Mouse (Mus musculus) forebrain, embryonic 12.5 days (tissue): ENCODE measurements around the gene Mrm3. TPM values are rescaled to one million over a fixed set of nuclear protein-coding genes. Genes with fewer than 3 reads are reported as not detected.
"Not testable (repeated sequence)": the region's sequence is repeated elsewhere in the genome, so short reads cannot be mapped to it uniquely, and the experiment has no call there.

Experiments used
- ATAC-seq: fragments of 200-750 bp; cut with Nextera tagmentation; 2 replicates; pipeline ENCODE4 v1.8.0; 2017; ENCODE audit warnings: moderate TSS enrichment; ENCODE audit not compliant: low FRiP score
- H3K27ac ChIP-seq: fragments of 300-500 bp; sonication (generic); 2 replicates; pipeline ENCODE4 v1.5.1; 2016; ENCODE audit warnings: mild to moderate bottlenecking
- H3K27me3 ChIP-seq: fragments of 300-500 bp; sonication (generic); 2 replicates; pipeline ENCODE4 v1.6.1; 2016; ENCODE audit warnings: mild to moderate bottlenecking
- H3K36me3 ChIP-seq: fragments of 300-500 bp; sonication (generic); replicated peaks from 2 replicates; pipeline ENCODE4 v1.6.1; 2016; ENCODE audit warnings: mild to moderate bottlenecking
- H3K4me1 ChIP-seq: fragments of 300-500 bp; sonication (generic); 2 replicates; pipeline ENCODE4 v1.6.1; 2016
- H3K4me2 ChIP-seq: fragments of 300-500 bp; sonication (generic); 2 replicates; pipeline ENCODE4 v1.6.1; 2016; ENCODE audit warnings: mild to moderate bottlenecking, moderate library complexity
- H3K4me3 ChIP-seq: fragments of 300-500 bp; sonication (generic); replicated peaks from 2 replicates; pipeline ENCODE4 v1.5.1; 2016; ENCODE audit warnings: mild to moderate bottlenecking
- H3K9ac ChIP-seq: fragments of 300-500 bp; sonication (generic); 2 replicates; pipeline ENCODE4 v1.6.1; 2016; ENCODE audit warnings: mild to moderate bottlenecking
- H3K9me3 ChIP-seq: fragments of 300-500 bp; sonication (generic); 2 replicates; pipeline ENCODE4 v1.6.1; 2016
- WGBS: fragments of 180-500 bp; shearing (Covaris S2); methylation state at CpG from one replicate; pipeline ENCODE4 v1.1.7; 2016; 5-methylcytosine and 5-hydroxymethylcytosine counted together
- polyA plus RNA-seq: library from polyadenylated mRNA; unstranded; fragments of >200 nt; fragmentation: Nextera tagmentation; extraction: Ambion mirVana; gene quantifications from 2 replicates; pipeline ENCODE4 v1.2.1, GENCODE M21; 2016

The Mrm3 gene
- 20.0 and 22.2 TPM in 2 replicates for polyA plus RNA-seq

DNA sequence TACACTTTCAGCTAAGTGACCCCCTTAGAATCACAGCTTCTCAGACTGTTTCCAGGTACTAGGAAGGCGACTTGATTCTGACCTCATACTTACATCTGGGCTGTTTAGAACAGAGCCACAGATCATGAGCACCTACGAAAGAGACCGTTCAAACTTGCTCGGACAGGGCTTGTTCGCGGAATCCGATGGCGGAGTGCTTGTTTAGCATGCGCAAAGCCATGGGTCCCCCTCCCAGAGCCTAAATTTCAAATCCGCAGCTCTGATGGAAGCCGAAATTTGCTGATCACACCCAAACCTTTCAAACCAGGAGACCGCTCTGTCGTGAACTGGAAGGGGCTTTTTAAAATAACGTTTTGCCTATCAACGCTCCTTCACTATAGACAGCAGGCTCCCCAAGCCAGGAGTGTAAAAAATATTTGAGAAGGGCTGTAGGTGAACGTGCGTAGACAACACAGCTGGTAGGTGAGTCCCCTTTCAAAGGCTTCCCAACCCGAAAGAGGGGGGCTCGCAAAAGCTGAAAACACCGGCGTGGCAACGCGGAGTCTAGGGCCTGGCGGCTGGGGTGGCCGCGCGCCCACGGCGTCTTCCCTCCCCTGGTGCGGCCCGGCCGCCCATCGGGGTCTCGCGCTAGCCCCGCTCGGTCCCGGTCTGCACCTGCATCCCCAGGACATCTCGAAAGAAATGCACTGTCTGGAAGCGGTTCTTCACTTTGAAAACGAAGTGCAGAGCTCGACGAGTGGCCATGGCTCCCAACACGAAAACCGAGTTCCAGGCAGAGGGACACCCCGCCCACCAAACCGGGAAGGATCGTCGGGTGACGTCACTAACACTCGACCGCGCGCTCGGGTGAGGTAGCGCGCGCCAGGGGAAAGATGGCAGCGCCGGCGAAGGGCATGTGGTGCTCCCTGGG lies at the start of gene Mrm3, which contains the start of gene Glod4:
Gene Mrm3, plus strand, starts transcription at position 815 of the 910 bp plus-strand sequence.
Gene Glod4, minus strand, starts transcription at position 825 of the 910 bp plus-strand sequence.
- Histone ChIP-seq H3K4me2 (peak within 1 kb of the TSS; percentile 88), H3K27me3 (no peaks in the 10 kb centered on the region), H3K4me3 (peak within 1 kb of the TSS; percentile 73), H3K27ac (peak within 1 kb of the TSS; percentile 72), H3K9me3 (no peaks in the 10 kb centered on the region), H3K4me1 (peaks cover 21% of the 10 kb centered on the region), H3K9ac (peak within 1 kb of the TSS; percentile 76), H3K36me3 (peaks cover 23% of the 10 kb centered on the region)
- under 1% methylated on average over 61 of the region's 61 CpGs for WGBS
- ATAC-seq = peak; percentile 90

- no peak overlapping the region for H3K4me2 ChIP-seq
- peaks cover 4% of the 10 kb centered on the region for H3K4me1 ChIP-seq
- peaks cover 9% of the 10 kb centered on the region; the same call in 1 of the 2 replicates for H3K27me3 ChIP-seq
- no peaks in the 10 kb centered on the region for H3K36me3 ChIP-seq
- no peak overlapping the region for H3K9ac ChIP-seq
- no peak overlapping the region for H3K27ac ChIP-seq
- no peak for ATAC-seq
- WGBS = 58% methylated on average over 8 of the region's 8 CpGs
- no peak overlapping the region for H3K4me3 ChIP-seq
- no peaks in the 10 kb centered on the region for H3K9me3 ChIP-seq
These were observed 47.1 kb upstream of the Mrm3 start for GRCm38 (mm10) chr11:76196275-76196976.

GRCm38 (mm10) chr11:76196977-76197469 lies 46.5 kb upstream of the Mrm3 start:
- Histone ChIP-seq H3K4me1 (peaks cover 7% of the 10 kb centered on the region), H3K27ac (no peak overlapping the region), H3K27me3 (peaks cover 9% of the 10 kb centered on the region; the same call in 1 of the 2 replicates), H3K4me2 (no peak overlapping the region), H3K4me3 (no peak overlapping the region), H3K36me3 (no peaks in the 10 kb centered on the region), H3K9me3 (no peaks in the 10 kb centered on the region), H3K9ac (no peak overlapping the region)
- no peak for ATAC-seq
- WGBS = 52% methylated on average over 8 of the region's 8 CpGs

GRCm38 (mm10) chr11:76201761-76202674 lies 41.5 kb upstream of the Mrm3 start:
- Histone ChIP-seq H3K4me1 (peaks cover 16% of the 10 kb centered on the region), H3K9ac (peak overlapping the region; percentile 96), H3K9me3 (no peaks in the 10 kb centered on the region), H3K4me2 (peak overlapping the region; percentile 80), H3K36me3 (peaks cover 20% of the 10 kb centered on the region), H3K27ac (peak overlapping the region; percentile 82), H3K27me3 (peaks cover 9% of the 10 kb centered on the region; the same call in 1 of the 2 replicates), H3K4me3 (peak overlapping the region; percentile 88)
- WGBS = under 1% methylated on average over 90 of the region's 90 CpGs
- ATAC-seq = peak; percentile 99

DNA sequence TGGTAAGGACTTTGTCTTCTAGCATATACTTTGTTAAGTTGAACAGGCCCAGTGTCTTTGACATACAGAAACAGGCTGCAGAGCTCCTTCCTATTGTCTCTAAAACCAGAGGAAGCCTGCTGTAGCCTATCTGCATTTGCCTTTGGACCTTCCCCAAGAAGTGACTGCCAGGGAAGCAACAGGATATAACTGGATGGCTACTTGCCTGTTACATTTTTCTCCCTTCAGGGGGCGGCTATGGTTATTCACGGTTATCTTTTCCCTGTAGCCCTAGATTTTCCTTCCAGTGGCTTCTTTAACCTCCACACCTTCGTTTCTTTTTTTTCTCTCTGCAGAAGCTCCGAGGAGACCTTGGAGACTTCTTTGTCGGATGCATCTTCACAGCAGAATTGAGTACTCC lies 36.7 kb upstream of the Mrm3 start:
- Histone ChIP-seq H3K27ac (no peak overlapping the region), H3K9me3 (no peaks in the 10 kb centered on the region), H3K4me1 (peaks cover 9% of the 10 kb centered on the region), H3K36me3 (peaks cover 66% of the 10 kb centered on the region), H3K4me2 (no peak overlapping the region), H3K27me3 (no peaks in the 10 kb centered on the region), H3K9ac (no peak overlapping the region), H3K4me3 (no peak overlapping the region)
- ATAC-seq = no peak
- WGBS = 87% methylated on average over 5 of the region's 5 CpGs

DNA sequence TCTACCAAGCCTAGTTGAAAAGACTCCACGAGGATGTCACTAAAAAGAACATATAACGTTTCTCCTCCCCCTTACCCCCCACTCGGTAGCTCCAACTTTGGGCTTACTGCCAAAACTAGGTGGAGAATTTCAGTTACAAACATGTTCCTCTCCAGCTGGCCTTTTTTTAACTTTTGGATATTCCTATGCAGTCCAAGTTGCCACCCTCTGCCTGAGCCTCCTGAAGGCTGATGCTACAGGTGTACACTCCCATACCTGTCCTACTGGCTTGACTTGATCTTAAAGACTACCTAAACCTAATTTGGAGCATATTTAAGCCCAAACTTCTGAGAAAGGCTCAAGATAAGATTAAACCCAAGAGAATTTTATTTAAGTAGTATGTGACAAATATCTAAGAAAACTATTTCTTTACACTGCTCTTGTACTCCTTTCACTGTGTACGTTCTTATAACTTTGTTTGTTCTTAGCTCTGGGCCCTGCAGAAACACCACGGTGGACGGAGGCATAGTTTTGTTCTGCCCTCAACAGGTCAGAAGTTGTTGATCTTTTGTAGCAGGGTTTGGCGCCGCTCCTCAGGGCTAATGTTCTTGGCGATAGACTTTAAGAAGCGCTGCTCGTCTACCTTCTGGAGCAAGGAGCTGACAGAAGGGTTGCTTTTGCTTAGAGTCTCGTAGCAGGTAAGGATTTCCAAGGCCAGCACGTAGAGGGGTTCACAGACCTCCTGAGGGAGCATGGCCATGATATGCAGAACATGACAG lies 33.1 kb upstream of the Mrm3 start:
- Histone ChIP-seq H3K4me2 (no peak overlapping the region), H3K27me3 (no peaks in the 10 kb centered on the region), H3K4me1 (no peaks in the 10 kb centered on the region), H3K4me3 (no peak overlapping the region), H3K27ac (no peak overlapping the region), H3K36me3 (peaks cover 81% of the 10 kb centered on the region), H3K9ac (no peak overlapping the region), H3K9me3 (no peaks in the 10 kb centered on the region)
- ATAC-seq = no peak
- 89% methylated on average over 13 of the region's 13 CpGs for WGBS

GRCm38 (mm10) chr11:76211595-76211994 lies 31.9 kb upstream of the Mrm3 start:
- ATAC-seq, H3K4me2 ChIP-seq, H3K4me3 ChIP-seq, H3K27ac ChIP-seq, H3K9ac ChIP-seq, H3K9me3 ChIP-seq, H3K27me3 ChIP-seq: not testable (repeated sequence)
- WGBS = 96% methylated on average over 5 of the region's 6 CpGs
- peaks cover 10% of the 10 kb centered on the region for H3K4me1 ChIP-seq
- H3K36me3 ChIP-seq = peaks cover 71% of the 10 kb centered on the region

DNA sequence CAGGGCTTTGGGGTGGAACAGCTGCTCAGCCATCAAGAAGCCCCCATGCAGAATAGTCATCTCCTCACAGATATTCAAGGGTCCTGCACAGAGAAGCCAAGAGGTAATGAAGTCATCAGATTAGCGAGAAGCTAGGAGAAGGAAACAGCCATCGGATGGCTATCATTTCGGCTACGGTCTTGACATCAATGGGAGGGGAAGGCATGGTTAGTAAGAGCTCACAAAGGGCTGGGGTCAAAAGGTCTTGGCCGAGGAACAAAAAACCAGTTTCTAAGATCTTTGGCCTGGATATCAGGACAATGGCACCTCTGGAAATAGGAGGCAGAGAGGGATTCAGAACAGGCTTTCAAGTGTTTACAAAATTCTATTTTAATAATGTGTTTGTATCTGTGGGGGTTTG lies 29.7 kb upstream of the Mrm3 start:
- Histone ChIP-seq H3K27me3 (no peaks in the 10 kb centered on the region), H3K27ac (no peak overlapping the region), H3K4me1 (peaks cover 15% of the 10 kb centered on the region), H3K4me3 (no peak overlapping the region), H3K36me3 (peaks cover 48% of the 10 kb centered on the region), H3K9ac (no peak overlapping the region), H3K4me2 (no peak overlapping the region), H3K9me3 (no peaks in the 10 kb centered on the region)
- 25% methylated on average over 5 of the region's 5 CpGs for WGBS
- no peak for ATAC-seq

DNA sequence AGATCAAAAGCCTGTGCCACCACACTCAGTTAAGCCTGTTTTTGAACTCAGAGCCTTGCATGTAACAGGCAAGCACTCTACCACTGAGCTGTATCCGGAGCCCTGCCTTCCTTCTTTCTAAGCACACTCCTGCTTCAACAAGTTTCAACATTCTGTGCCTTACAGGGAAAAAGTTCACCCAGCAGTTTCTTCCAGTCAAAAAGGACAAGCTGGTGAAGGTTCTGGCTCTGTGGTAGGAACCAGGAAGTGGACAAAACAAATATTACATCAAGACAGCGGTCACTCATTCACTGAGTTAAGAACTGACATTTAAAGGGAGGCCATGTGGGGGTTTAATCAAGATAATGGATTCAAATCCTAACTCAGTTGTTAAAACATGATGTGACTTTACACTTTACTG lies 28.5 kb upstream of the Mrm3 start:
- no peak overlapping the region for H3K9ac ChIP-seq
- no peak overlapping the region for H3K4me3 ChIP-seq
- WGBS = 95% methylated on average over 2 of the region's 2 CpGs
- ATAC-seq = no peak
- H3K27me3 ChIP-seq = no peaks in the 10 kb centered on the region
- H3K36me3 ChIP-seq = peaks cover 38% of the 10 kb centered on the region
- no peak overlapping the region for H3K27ac ChIP-seq
- no peak overlapping the region for H3K4me2 ChIP-seq
- H3K9me3 ChIP-seq = no peaks in the 10 kb centered on the region
- H3K4me1 ChIP-seq = peaks cover 15% of the 10 kb centered on the region

DNA sequence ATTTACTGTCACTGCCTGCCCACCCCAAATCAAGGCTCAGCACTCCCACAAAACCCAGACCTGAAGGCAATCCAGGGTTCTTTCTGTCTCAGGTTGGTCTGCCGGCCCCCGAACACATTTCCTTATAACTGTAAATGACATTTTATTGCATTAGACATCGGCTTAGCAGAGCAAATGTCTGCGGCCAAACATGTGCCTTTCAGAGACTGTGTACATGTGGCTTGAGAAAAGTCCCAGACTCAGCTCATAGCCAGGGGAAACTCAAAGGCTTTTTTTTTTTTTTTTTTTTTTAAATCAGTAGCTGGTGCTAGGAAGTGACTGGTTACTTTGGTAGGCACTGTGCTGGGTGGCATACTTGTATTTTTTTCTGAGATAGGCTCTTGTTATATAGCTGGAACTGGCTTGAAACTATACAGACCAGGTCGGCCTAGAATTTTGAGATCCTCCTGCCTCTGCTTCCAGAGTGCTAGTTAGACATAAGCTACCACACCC lies 27.4 kb upstream of the Mrm3 start:
- H3K4me3 ChIP-seq = no peak overlapping the region
- peak overlapping the region; percentile 89; the same call in 1 of the 2 replicates for H3K27ac ChIP-seq
- H3K9ac ChIP-seq = no peak overlapping the region
- peaks cover 15% of the 10 kb centered on the region for H3K4me1 ChIP-seq
- peak overlapping the region; percentile 73 for H3K4me2 ChIP-seq
- ATAC-seq = no peak
- 95% methylated on average over 5 of the region's 5 CpGs for WGBS
- H3K36me3 ChIP-seq = peaks cover 31% of the 10 kb centered on the region
- H3K27me3 ChIP-seq = no peaks in the 10 kb centered on the region
- H3K9me3 ChIP-seq = no peaks in the 10 kb centered on the region
